Mouse (Mus musculus) small intestine, adult 2 months (tissue): ENCODE measurements at regions not wholly inside any gene's neighbourhood (a gene's known extent, or its start where the extent isn't known, plus 50 kb on each side); places are given as distances from the start of the nearest gene placed in this dataset.
"Not testable (repeated sequence)": the region's sequence is repeated elsewhere in the genome, so short reads cannot be mapped to it uniquely, and the experiment has no call there.

ENCODE experiments used
- H3K27ac ChIP-seq: fragments of 200-500 bp; 2 replicates; pipeline ENCODE4 v1.5.1; 2012; ENCODE audit warnings: low read depth, low read length, control low read depth, inconsistent platforms; ENCODE audit not compliant: insufficient read depth
- H3K27me3 ChIP-seq: fragments of 200-500 bp; 2 replicates; pipeline ENCODE4 v1.6.1; 2012; ENCODE audit warnings: mild to moderate bottlenecking, moderate library complexity, low read length, inconsistent platforms; ENCODE audit not compliant: control insufficient read depth, insufficient read depth
- H3K36me3 ChIP-seq: fragments of 200-500 bp; 2 replicates; pipeline ENCODE4 v1.6.1; 2012; ENCODE audit warnings: mild to moderate bottlenecking, low read length, control low read depth, inconsistent platforms; ENCODE audit not compliant: control insufficient read depth, insufficient read depth
- H3K4me1 ChIP-seq: fragments of 200-500 bp; 2 replicates; pipeline ENCODE4 v1.6.1; 2012; ENCODE audit warnings: low read length, inconsistent platforms, mixed read lengths; ENCODE audit not compliant: control insufficient read depth, insufficient read depth, insufficient read length
- H3K4me3 ChIP-seq: fragments of 200-500 bp; 2 replicates; pipeline ENCODE4 v1.5.1; 2012; ENCODE audit warnings: low read depth, mild to moderate bottlenecking, control low read depth, inconsistent platforms, low read length, moderate library complexity
- CTCF ChIP-seq: fragments of 200-500 bp; IDR thresholded peaks from 2 replicates; pipeline ENCODE4 v1.5.1; 2012; ENCODE audit warnings: low read depth, mild to moderate bottlenecking, control low read depth, inconsistent platforms, low read length, moderate library complexity, mixed read lengths; ENCODE audit not compliant: insufficient replicate concordance, insufficient read length; ENCODE audit errors: extremely low read depth
- POLR2A ChIP-seq: fragments of 200-500 bp; IDR thresholded peaks from 2 replicates; pipeline ENCODE4 v1.6.1; 2012; ENCODE audit warnings: low read depth, mild to moderate bottlenecking, control low read depth, inconsistent platforms, low read length, moderate library complexity
- WGBS: fragments of 180-500 bp; shearing (Covaris S2); methylation state at CpG from one replicate; pipeline ENCODE4 v1.1.7; 2018; 5-methylcytosine and 5-hydroxymethylcytosine counted together

DNA sequence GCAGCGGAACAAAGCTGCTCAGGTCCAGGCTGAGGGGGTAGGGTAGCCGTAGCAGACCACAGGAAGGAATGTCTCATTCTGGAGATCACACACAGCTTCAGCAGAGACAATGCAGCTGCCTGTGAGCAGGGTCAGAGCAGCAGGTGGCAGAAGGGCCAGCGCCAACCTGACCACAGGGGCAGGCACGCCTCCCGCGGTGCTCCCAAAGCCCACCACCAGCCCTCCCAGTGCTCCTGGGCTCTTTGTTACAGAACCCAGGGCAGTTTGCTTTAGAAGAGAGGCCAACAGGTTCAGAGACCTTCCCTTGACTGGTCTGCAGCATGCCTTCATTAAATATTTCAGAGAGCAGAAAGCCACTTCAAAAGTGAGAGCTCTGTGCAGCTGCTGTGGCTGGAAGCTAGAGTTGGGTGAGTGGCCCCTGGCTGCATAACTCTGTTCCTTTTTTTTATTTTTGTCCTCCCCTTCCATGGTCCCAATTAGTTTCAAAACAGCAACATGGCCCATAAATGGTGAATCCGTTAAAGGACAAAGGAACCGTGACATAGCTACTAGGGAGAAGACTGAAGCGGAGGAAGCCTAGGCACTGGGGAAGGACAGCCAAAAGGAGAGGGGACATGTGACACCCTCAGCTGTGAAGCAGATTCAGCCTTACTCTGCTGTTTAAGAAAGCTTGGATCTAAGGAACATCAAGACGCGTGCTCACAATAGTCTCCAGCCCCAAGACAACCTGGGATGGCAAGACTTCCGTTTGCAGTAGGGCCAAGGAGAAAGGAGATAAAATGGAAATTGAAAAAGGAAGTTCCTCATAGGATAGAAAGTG, 350.9 kb upstream of the Cdh5 start:
- no peaks in the 10 kb centered on the region for H3K27me3 ChIP-seq
- TF ChIP-seq POLR2A (no peak), CTCF (no peak)
- no peak overlapping the region for H3K27ac ChIP-seq
- no peaks in the 10 kb centered on the region for H3K4me1 ChIP-seq
- no peaks in the 10 kb centered on the region for H3K36me3 ChIP-seq
- 61% methylated on average over 12 of the region's 12 CpGs for WGBS
- no peak overlapping the region for H3K4me3 ChIP-seq

GRCm38 (mm10) chr8:103751161-103751560, 350.3 kb upstream of the Cdh5 start:
- Histone ChIP-seq H3K27ac (no peak overlapping the region), H3K4me3 (no peak overlapping the region), H3K36me3 (no peaks in the 10 kb centered on the region), H3K27me3 (no peaks in the 10 kb centered on the region), H3K4me1 (no peaks in the 10 kb centered on the region)
- TF ChIP-seq CTCF: no peak
- no peak for TF ChIP-seq POLR2A
- WGBS: 60% methylated on average over 2 of the region's 2 CpGs

DNA sequence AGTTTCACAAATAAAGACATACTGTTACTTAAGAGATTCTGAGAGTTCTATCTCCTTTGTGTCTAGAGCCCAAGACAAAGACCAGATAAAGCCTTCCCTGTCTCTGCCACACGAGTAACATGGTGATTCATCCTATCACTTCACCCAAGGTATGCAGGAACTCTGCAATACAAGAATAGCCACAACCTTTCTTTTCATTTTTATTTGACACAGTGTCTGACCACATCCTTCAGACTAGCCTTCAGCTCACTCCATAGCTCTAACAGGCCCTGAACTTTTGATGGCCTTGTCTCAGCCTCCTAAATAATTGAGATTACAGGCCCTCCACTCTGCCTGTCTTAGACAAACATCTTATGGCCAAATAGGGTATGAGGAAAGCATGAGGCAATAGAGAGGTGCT, 337.6 kb upstream of the Cdh5 start:
- H3K4me3 ChIP-seq: no peak overlapping the region
- WGBS: 53% methylated on average over 1 of the region's 1 CpGs
- no peaks in the 10 kb centered on the region for H3K4me1 ChIP-seq
- no peaks in the 10 kb centered on the region for H3K36me3 ChIP-seq
- no peak overlapping the region for H3K27ac ChIP-seq
- TF ChIP-seq CTCF (no peak), POLR2A (no peak)
- H3K27me3 ChIP-seq: no peaks in the 10 kb centered on the region

GRCm38 (mm10) chr8:103779658-103780057, 321.8 kb upstream of the Cdh5 start:
- Histone ChIP-seq H3K27ac (no peak overlapping the region), H3K4me1 (no peaks in the 10 kb centered on the region), H3K4me3 (no peak overlapping the region), H3K27me3 (no peaks in the 10 kb centered on the region), H3K36me3 (no peaks in the 10 kb centered on the region)
- WGBS: 93% methylated on average over 6 of the region's 6 CpGs
- no peak for TF ChIP-seq POLR2A
- TF ChIP-seq CTCF: no peak

GRCm38 (mm10) chr8:103788308-103788707, 313.1 kb upstream of the Cdh5 start:
- Histone ChIP-seq H3K27ac (no peak overlapping the region), H3K4me1 (no peaks in the 10 kb centered on the region), H3K36me3 (no peaks in the 10 kb centered on the region), H3K27me3 (no peaks in the 10 kb centered on the region), H3K4me3 (no peak overlapping the region)
- no peak for TF ChIP-seq CTCF
- no peak for TF ChIP-seq POLR2A
- 61% methylated on average over 3 of the region's 3 CpGs for WGBS

GRCm38 (mm10) chr8:103793331-103793730, 308.1 kb upstream of the Cdh5 start:
- 80% methylated on average over 1 of the region's 1 CpGs for WGBS
- Histone ChIP-seq H3K27me3 (no peaks in the 10 kb centered on the region), H3K4me3 (no peak overlapping the region), H3K36me3 (no peaks in the 10 kb centered on the region), H3K4me1 (no peaks in the 10 kb centered on the region), H3K27ac (no peak overlapping the region)
- TF ChIP-seq CTCF (no peak), POLR2A (no peak)

DNA sequence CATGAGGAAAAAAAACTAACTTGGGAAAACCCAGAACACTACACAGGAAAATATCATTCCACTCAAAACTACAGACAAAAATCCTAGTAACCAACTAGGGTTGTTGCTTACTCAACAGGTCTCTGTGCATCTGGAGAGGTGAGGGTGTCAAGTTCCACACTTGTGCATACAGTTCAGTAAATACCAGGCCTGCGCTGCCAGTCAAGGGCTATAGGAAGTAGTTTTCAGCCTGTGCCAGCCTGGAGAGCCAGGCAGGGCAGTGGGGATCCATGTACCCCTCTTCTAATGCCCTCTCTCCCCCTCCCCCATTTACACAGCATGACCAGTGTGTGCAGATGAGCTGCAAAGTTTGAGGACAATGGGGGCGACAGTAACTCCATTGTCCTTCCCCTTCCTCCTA, 302.8 kb upstream of the Cdh5 start:
- not testable (repeated sequence) for H3K36me3 ChIP-seq, H3K27ac ChIP-seq, H3K27me3 ChIP-seq, H3K4me1 ChIP-seq, H3K4me3 ChIP-seq
- WGBS: 71% methylated on average over 2 of the region's 2 CpGs

- H3K4me1 ChIP-seq: no peaks in the 10 kb centered on the region
- H3K36me3 ChIP-seq: no peaks in the 10 kb centered on the region
- WGBS: 76% methylated on average over 5 of the region's 5 CpGs
- H3K4me3 ChIP-seq: no peak overlapping the region
- no peaks in the 10 kb centered on the region for H3K27me3 ChIP-seq
- TF ChIP-seq CTCF (no peak), POLR2A (no peak)
- no peak overlapping the region for H3K27ac ChIP-seq
Observed at GRCm38 (mm10) chr8:103808171-103808570, 293.3 kb upstream of the Cdh5 start.
